Mouse (Mus musculus) CH12.LX (cell line): Measurements from ENCODE around the gene Lcor. TPM values are rescaled to one million over a fixed set of nuclear protein-coding genes. Genes with fewer than 3 reads are reported as not detected.

Experiments used
- DNase-seq: peaks from one replicate; pipeline ENCODE4 v3.0.0-alpha.2; 2013; ENCODE audit errors: extremely low read depth
- H3K27ac ChIP-seq: 2 replicates; pipeline ENCODE4 v1.5.1; 2012; ENCODE audit warnings: low read depth, mild to moderate bottlenecking, control low read depth, moderate library complexity; ENCODE audit not compliant: insufficient read depth
- H3K27me3 ChIP-seq: replicated peaks from 2 replicates; pipeline ENCODE3; 2012; ENCODE audit warnings: inconsistent platforms
- H3K36me3 ChIP-seq, 2 experiments: replicated peaks in 1 of 2; 2 replicates each; pipeline versions ENCODE3 to v1.6.1; 2012; ENCODE audit warnings: inconsistent platforms in 1 of 2, low read length in 1 of 2, mild to moderate bottlenecking in 1 of 2, mixed read lengths in 1 of 2, moderate library complexity in 1 of 2; ENCODE audit not compliant: control insufficient read depth in 1 of 2, insufficient read depth in 1 of 2
- H3K4me1 ChIP-seq, 2 experiments: 2 replicates each; pipeline ENCODE4 v1.6.1; 2012; ENCODE audit warnings: inconsistent platforms in 1 of 2, moderate library complexity in 1 of 2; ENCODE audit not compliant: insufficient read depth in 2 of 2, control insufficient read depth in 1 of 2
- H3K4me2 ChIP-seq: 2 replicates; pipeline ENCODE4 v1.6.1; 2012; ENCODE audit warnings: low read depth, mild to moderate bottlenecking, control low read depth; ENCODE audit not compliant: poor library complexity, insufficient read depth, severe bottlenecking
- H3K4me3 ChIP-seq, 3 experiments: fragments of 150-350 bp in 1 of 3; sonication (generic) in 1 of 3; replicated peaks in 1 of 3; 2 replicates each; pipeline versions ENCODE3 to v1.5.1; 2011 to 2012; ENCODE audit warnings: low read depth in 2 of 3, low read length in 2 of 3, mild to moderate bottlenecking in 2 of 3, moderate library complexity in 2 of 3, control low read depth in 1 of 3, improper control_type of control experiment in 1 of 3, inconsistent platforms in 1 of 3, mixed read lengths in 1 of 3; ENCODE audit not compliant: poor library complexity in 1 of 3
- H3K79me2 ChIP-seq: replicated peaks from 2 replicates; pipeline ENCODE4 v1.6.1; 2012; ENCODE audit warnings: mild to moderate bottlenecking, moderate library complexity; ENCODE audit not compliant: control insufficient read depth, poor library complexity, insufficient read depth, severe bottlenecking; ENCODE audit errors: extremely low read depth
- H3K9ac ChIP-seq: 2 replicates; pipeline ENCODE4 v1.6.1; 2012; ENCODE audit warnings: low read depth, mild to moderate bottlenecking, control low read depth, moderate library complexity; ENCODE audit not compliant: insufficient read depth
- H3K9me3 ChIP-seq: replicated peaks from 2 replicates; pipeline ENCODE3; 2012; ENCODE audit warnings: low read length, inconsistent platforms, mixed read lengths
- BHLHE40 ChIP-seq: IDR thresholded peaks from 2 replicates; pipeline ENCODE4 v1.6.1; 2011; ENCODE audit warnings: mild to moderate bottlenecking, low read depth, low read length, improper control_type of control experiment
- CHD1 ChIP-seq: IDR thresholded peaks from 2 replicates; pipeline ENCODE4 v1.6.1; 2012; ENCODE audit warnings: low read depth, low read length, improper control_type of control experiment, inconsistent platforms
- ELF1 ChIP-seq: IDR thresholded peaks from 2 replicates; pipeline ENCODE4 v1.6.1; 2014; ENCODE audit warnings: low read depth, mild to moderate bottlenecking, inconsistent platforms, low read length, improper control_type of control experiment
- MAZ ChIP-seq: IDR thresholded peaks from 2 replicates; pipeline ENCODE4 v1.6.1; 2012; ENCODE audit warnings: low read depth, mild to moderate bottlenecking, inconsistent platforms, low read length, improper control_type of control experiment, moderate library complexity
- MEF2A ChIP-seq: IDR thresholded peaks from 2 replicates; pipeline ENCODE4 v1.6.1; 2014; ENCODE audit warnings: low read depth, mild to moderate bottlenecking, inconsistent platforms, low read length, improper control_type of control experiment, borderline replicate concordance
- MXI1 ChIP-seq: IDR thresholded peaks from 2 replicates; pipeline ENCODE4 v1.6.1; 2011; ENCODE audit warnings: mild to moderate bottlenecking, low read depth, low read length, improper control_type of control experiment
- POLR2AphosphoS2 ChIP-seq: IDR thresholded peaks from 2 replicates; pipeline ENCODE4 v1.6.1; 2011; ENCODE audit warnings: low read depth, low read length, improper control_type of control experiment
- RAD21 ChIP-seq: IDR thresholded peaks from 2 replicates; pipeline ENCODE4 v1.6.1; 2011; ENCODE audit warnings: low read depth, mild to moderate bottlenecking, low read length, improper control_type of control experiment, moderate library complexity
- RCOR1 ChIP-seq: conservative IDR thresholded peaks from 2 replicates; pipeline ENCODE4 v1.6.1; 2012; ENCODE audit warnings: low read depth, mild to moderate bottlenecking, inconsistent platforms, low read length, improper control_type of control experiment
- TCF12 ChIP-seq: IDR thresholded peaks from 2 replicates; pipeline ENCODE4 v1.6.1; 2014; ENCODE audit warnings: low read depth, mild to moderate bottlenecking, inconsistent platforms, low read length, improper control_type of control experiment
- USF1 ChIP-seq: IDR thresholded peaks from 2 replicates; pipeline ENCODE4 v1.6.1; 2014; ENCODE audit warnings: low read depth, mild to moderate bottlenecking, inconsistent platforms, low read length, improper control_type of control experiment
- USF2 ChIP-seq: conservative IDR thresholded peaks from 2 replicates; pipeline ENCODE4 v1.6.1; 2011; ENCODE audit warnings: low read depth, low read length, improper control_type of control experiment
- ZKSCAN1 ChIP-seq: IDR thresholded peaks from 2 replicates; pipeline ENCODE4 v1.6.1; 2012; ENCODE audit warnings: low read depth, inconsistent platforms, low read length, improper control_type of control experiment, borderline replicate concordance
- ZNF384 ChIP-seq: IDR thresholded peaks from 2 replicates; pipeline ENCODE4 v1.6.1; 2012; ENCODE audit warnings: low read depth, low read length, improper control_type of control experiment, inconsistent platforms
- dilution Hi-C: fragments of 300-500 bp; cut with MboI; formaldehyde crosslinking; loops from 2 replicates; pipeline ENCODE4 v1.14.3; 2020; ENCODE audit warnings: low sequenced_read_pairs; ENCODE audit not compliant: extremely low pct_unique_long_range_greater_than_20kb, extremely low pct_ligation_motif_present
- in situ Hi-C: fragments of 300-500 bp; cut with MboI; formaldehyde crosslinking; loops from 3 replicates; pipeline ENCODE4 v1.14.3; 2019; ENCODE audit warnings: low sequenced_read_pairs, low pct_ligation_motif_present, low pct_unique_long_range_greater_than_20kb, mixed read lengths
- polyA plus RNA-seq: library from polyadenylated mRNA; unstranded; fragments of >175 nt; gene quantifications from 2 replicates; pipeline ENCODE4 v1.2.1, GENCODE M21; 2012; ENCODE audit warnings: low read depth; ENCODE audit not compliant: insufficient read length
- total RNA-seq, 2 experiments: library from RNA; depleted of rRNA; stranded (reverse); fragments of 300-350 nt in 1 of 2; fragments of >200 nt in 1 of 2; gene quantifications; 2 replicates each; pipeline ENCODE4 v1.2.3; 2012 to 2014

Gene Lcor
- total and polyA plus RNA-seq, 3 experiments, result 2.9 to 4.8 (median 3.4) TPM

DNA sequence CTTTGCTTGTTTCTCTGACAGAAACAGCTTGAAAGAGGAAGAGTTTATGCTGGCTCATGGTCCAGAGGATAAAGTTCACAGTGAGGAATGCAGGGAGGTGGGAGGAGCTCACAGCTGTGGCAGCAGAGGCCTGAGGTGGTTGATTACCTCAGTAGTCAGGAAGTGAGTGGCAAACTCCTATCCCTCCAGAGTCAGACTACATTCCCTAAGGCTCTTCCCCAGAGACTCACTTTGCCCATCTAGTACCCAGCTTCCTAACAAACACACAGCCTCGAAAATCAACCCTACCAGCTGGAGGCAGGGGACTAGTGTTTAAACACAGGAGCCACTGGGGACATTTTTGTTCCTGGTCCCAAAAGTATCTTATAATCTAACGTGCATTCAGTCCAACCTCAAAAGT is 7.5 kb upstream of the Lcor start:
- H3K4me3 ChIP-seq, result no peak overlapping the region
- dilution Hi-C loops (no loop called here), in situ Hi-C loops (loop anchor here (25.0 kb wide), 1 partner anchor 163 kb away; no protein-coding TSS in a partner anchor)
- no peak overlapping the region for H3K27ac ChIP-seq
- H3K4me1 ChIP-seq, result peaks cover 0 to 4% of the 10 kb centered on the region in 2 experiments; a peak in 1 of 4 replicates
- DNase-seq, result no peak
- no peaks in the 10 kb centered on the region for H3K27me3 ChIP-seq
- TF ChIP-seq MXI1, result no peak
- no peak for TF ChIP-seq BHLHE40
- no peak for TF ChIP-seq USF1
- TF ChIP-seq USF2, result no peak
- H3K36me3 ChIP-seq, result peaks cover 0 to 5% of the 10 kb centered on the region in 2 experiments
- H3K9me3 ChIP-seq, result no peaks in the 10 kb centered on the region
- H3K9ac ChIP-seq, result no peak overlapping the region
- H3K4me2 ChIP-seq, result no peak overlapping the region
- H3K79me2 ChIP-seq, result no peaks in the 10 kb centered on the region

DNA sequence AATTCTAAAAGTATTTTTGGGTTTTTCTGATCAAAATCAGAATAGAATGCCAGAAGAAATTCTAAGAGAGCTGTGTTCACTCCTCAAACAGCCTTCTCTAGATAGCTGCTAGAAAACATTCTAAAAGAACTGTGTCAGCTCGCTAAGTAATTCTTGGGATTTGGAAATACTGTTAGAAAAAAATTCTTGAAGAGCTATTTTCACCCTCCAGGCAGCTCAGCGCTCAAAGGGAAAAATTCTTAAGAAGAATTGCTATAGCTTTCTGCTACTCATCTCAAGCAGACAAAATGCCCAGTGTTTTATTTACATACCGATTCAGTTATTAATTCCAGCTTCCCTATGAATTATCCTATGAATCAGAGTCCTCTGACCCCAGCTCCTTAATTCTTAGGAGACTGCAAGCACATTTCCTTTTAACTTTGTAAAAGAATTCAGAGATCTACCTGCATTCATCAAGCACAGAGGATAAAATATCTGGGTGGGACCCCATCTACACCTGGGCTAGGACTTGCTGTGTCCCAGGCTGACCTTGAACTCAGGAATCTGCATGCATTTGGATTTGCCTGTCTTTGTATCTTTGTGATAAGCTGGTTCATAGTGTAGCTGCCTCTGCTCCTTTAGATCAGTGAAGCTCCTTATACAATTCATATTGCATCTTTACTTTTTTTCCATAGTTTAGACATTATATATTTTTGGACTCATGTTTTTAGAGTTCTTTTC is 5.7 kb upstream of the Lcor start:
- no peak overlapping the region for H3K27ac ChIP-seq
- dilution Hi-C loops, result no loop called here
- TF ChIP-seq CHD1, result no peak
- TF ChIP-seq RCOR1, result no peak
- no peak for TF ChIP-seq POLR2AphosphoS2
- no peak for TF ChIP-seq ZKSCAN1
- no peak for TF ChIP-seq ELF1
- no peak for TF ChIP-seq TCF12
- no peak for TF ChIP-seq RAD21
- no peak for TF ChIP-seq MEF2A
- no peak for TF ChIP-seq MAZ
- TF ChIP-seq ZNF384, result no peak

More for the DNA sequence above, 5.7 kb upstream of the Lcor start:
- H3K79me2 ChIP-seq, result no peaks in the 10 kb centered on the region
- peaks cover 0 to 4% of the 10 kb centered on the region in 2 experiments; a peak in 1 of 4 replicates for H3K4me1 ChIP-seq
- no peak overlapping the region for H3K9ac ChIP-seq
- no peak overlapping the region for H3K4me3 ChIP-seq
- no peak overlapping the region for H3K4me2 ChIP-seq
- in situ Hi-C loops, result no loop called here
- no peak for DNase-seq
- peaks cover 0 to 3% of the 10 kb centered on the region in 2 experiments for H3K36me3 ChIP-seq
- no peaks in the 10 kb centered on the region for H3K9me3 ChIP-seq
- H3K27me3 ChIP-seq, result no peaks in the 10 kb centered on the region
